Mouse (Mus musculus): ENCODE measurements at regions not wholly inside any gene's neighbourhood (a gene's known extent, or its start where the extent isn't known, plus 50 kb on each side); places are given as distances from the start of the nearest gene placed in this dataset.

- Histone ChIP-seq H3K4me2 (ENCODE audit: low read depth, low read length) (peak overlapping the region; percentile 44), H3K27me3 (ENCODE audit: control insufficient read depth, insufficient read depth, low read length) (no peaks in the 10 kb centered on the region), H3K27ac (ENCODE audit: low read length) (no peak overlapping the region), H3K36me3 (ENCODE audit: control insufficient read depth, insufficient read depth) (no peaks in the 10 kb centered on the region), H3K4me3 (ENCODE audit: low read length) (no peak overlapping the region), H3K9ac (ENCODE audit: low read length) (no peak overlapping the region), H3K4me1 (ENCODE audit: control insufficient read depth, insufficient read depth, low read length) (peaks cover 15% of the 10 kb centered on the region), H3K9me3 (replicated peaks; ENCODE audit: control insufficient read depth, low read length) (no peaks in the 10 kb centered on the region)
- ATAC-seq (replicated peaks; ENCODE audit: extremely low read depth, insufficient read depth, low FRiP score) = no peak
- 20% methylated on average over 6 of the region's 6 CpGs for WGBS
Measured at GRCm38 (mm10) chr8:8973769-8974168, 283.4 kb upstream of the Arglu1 start.

DNA sequence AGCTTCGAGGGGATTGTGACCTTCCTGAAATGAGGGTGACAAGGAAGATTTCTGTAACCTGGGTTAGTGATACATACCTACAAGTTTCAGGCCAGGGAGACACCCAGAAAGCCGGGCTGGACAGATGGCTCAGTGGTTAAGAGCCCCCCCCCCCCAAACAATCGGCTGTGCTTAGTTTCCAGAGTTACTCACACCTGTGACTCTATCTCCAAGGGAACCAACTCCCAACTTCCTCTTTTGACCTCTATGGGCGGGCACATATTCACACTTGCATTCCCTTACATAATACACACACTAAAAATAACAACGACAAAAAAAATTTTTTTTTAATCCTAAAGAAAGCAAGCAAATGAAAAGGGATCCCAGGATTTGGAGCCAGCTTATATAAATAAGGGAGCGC lies 283.0 kb upstream of the Arglu1 start:
- 41% methylated on average over 6 of the region's 6 CpGs for WGBS
- peak overlapping the region; percentile 44 for H3K4me2 ChIP-seq (ENCODE audit: low read depth, low read length)

GRCm38 (mm10) chr8:8970776-8971175 lies 280.5 kb upstream of the Arglu1 start:
- no peak overlapping the region for H3K27ac ChIP-seq (ENCODE audit: low read length)
- no peaks in the 10 kb centered on the region for H3K27me3 ChIP-seq (ENCODE audit: control insufficient read depth, insufficient read depth, low read length)
- H3K4me2 ChIP-seq (ENCODE audit: low read depth, low read length) = no peak overlapping the region
- H3K9me3 ChIP-seq (replicated peaks; ENCODE audit: control insufficient read depth, low read length) = no peaks in the 10 kb centered on the region
- WGBS = 76% methylated on average over 5 of the region's 5 CpGs
- no peak overlapping the region for H3K4me3 ChIP-seq (ENCODE audit: low read length)
- peaks cover 15% of the 10 kb centered on the region for H3K4me1 ChIP-seq (ENCODE audit: control insufficient read depth, insufficient read depth, low read length)
- ATAC-seq (replicated peaks; ENCODE audit: extremely low read depth, insufficient read depth, low FRiP score) = no peak
- no peaks in the 10 kb centered on the region for H3K36me3 ChIP-seq (ENCODE audit: control insufficient read depth, insufficient read depth)
- H3K9ac ChIP-seq (ENCODE audit: low read length) = no peak overlapping the region

More for the DNA sequence above, 283.0 kb upstream of the Arglu1 start:
- no peaks in the 10 kb centered on the region for H3K27me3 ChIP-seq (ENCODE audit: control insufficient read depth, insufficient read depth, low read length)
- peaks cover 15% of the 10 kb centered on the region for H3K4me1 ChIP-seq (ENCODE audit: control insufficient read depth, insufficient read depth, low read length)
- H3K9ac ChIP-seq (ENCODE audit: low read length) = no peak overlapping the region
- ATAC-seq (replicated peaks; ENCODE audit: extremely low read depth, insufficient read depth, low FRiP score) = no peak
- H3K36me3 ChIP-seq (ENCODE audit: control insufficient read depth, insufficient read depth) = no peaks in the 10 kb centered on the region
- no peak overlapping the region for H3K27ac ChIP-seq (ENCODE audit: low read length)
- no peak overlapping the region for H3K4me3 ChIP-seq (ENCODE audit: low read length)
- no peaks in the 10 kb centered on the region for H3K9me3 ChIP-seq (replicated peaks; ENCODE audit: control insufficient read depth, low read length)

DNA sequence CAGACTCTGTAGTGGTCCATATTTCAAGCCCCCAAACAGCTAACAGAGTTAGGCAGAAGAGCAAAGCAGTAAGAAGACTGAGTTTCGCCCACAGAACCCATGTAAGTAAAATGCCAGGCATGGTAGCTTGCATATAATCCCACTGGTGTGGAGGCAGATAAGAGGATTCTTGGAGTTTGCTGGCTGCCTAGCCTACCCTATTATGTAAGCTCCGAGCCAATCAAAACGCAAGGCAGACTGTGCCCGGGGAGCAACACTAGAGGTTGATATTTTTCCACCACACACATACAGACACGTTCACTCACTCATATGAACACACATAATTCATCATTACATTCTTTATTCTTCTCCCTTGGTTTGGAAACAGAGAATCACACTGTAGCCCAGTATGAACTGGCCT lies 280.0 kb upstream of the Arglu1 start:
- no peaks in the 10 kb centered on the region for H3K9me3 ChIP-seq (replicated peaks; ENCODE audit: control insufficient read depth, low read length)
- 75% methylated on average over 5 of the region's 5 CpGs for WGBS
- ATAC-seq (replicated peaks; ENCODE audit: extremely low read depth, insufficient read depth, low FRiP score) = no peak
- H3K4me1 ChIP-seq (ENCODE audit: control insufficient read depth, insufficient read depth, low read length) = peaks cover 15% of the 10 kb centered on the region
- H3K4me3 ChIP-seq (ENCODE audit: low read length) = no peak overlapping the region
- no peak overlapping the region for H3K4me2 ChIP-seq (ENCODE audit: low read depth, low read length)
- no peaks in the 10 kb centered on the region for H3K27me3 ChIP-seq (ENCODE audit: control insufficient read depth, insufficient read depth, low read length)
- H3K9ac ChIP-seq (ENCODE audit: low read length) = no peak overlapping the region
- no peaks in the 10 kb centered on the region for H3K36me3 ChIP-seq (ENCODE audit: control insufficient read depth, insufficient read depth)
- H3K27ac ChIP-seq (ENCODE audit: low read length) = no peak overlapping the region

- ATAC-seq (replicated peaks; ENCODE audit: extremely low read depth, insufficient read depth, low FRiP score) = no peak
- WGBS = 73% methylated on average over 21 of the region's 21 CpGs
- no peak overlapping the region for H3K4me3 ChIP-seq (ENCODE audit: low read length)
Measured at GRCm38 (mm10) chr8:8969112-8969950, 279.0 kb upstream of the Arglu1 start.

DNA sequence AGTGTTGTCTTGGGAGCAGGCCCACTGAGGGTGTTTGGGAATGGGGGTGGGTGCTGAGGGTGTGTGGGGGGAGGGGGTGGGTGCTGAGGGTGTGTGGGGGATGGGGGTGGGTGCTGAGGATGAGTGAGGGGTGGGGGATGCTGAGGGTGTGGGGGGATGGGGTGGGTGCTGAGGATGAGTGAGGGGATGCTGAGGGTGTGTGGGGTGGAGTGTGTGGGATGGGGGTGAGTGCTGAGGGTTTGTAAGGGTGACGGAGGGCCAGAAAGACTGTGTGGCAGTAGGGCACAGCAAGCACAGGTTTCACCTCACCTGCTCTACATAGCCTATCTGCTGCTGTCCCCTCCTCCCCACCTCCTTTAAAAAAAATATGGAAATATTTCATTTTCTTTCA lies 276.3 kb upstream of the Arglu1 start:
- Histone ChIP-seq H3K27me3 (ENCODE audit: control insufficient read depth, insufficient read depth, low read length) (no peaks in the 10 kb centered on the region), H3K9me3 (replicated peaks; ENCODE audit: control insufficient read depth, low read length) (no peaks in the 10 kb centered on the region), H3K9ac (ENCODE audit: low read length) (no peak overlapping the region), H3K36me3 (ENCODE audit: control insufficient read depth, insufficient read depth) (no peaks in the 10 kb centered on the region), H3K27ac (ENCODE audit: low read length) (no peak overlapping the region), H3K4me2 (ENCODE audit: low read depth, low read length) (no peak overlapping the region), H3K4me3 (ENCODE audit: low read length) (no peak overlapping the region), H3K4me1 (ENCODE audit: control insufficient read depth, insufficient read depth, low read length) (0 out of 2 replicates have a peak, but pooled peaks cover 3% of the 10 kb centered on the region)
- 93% methylated on average over 1 of the region's 1 CpGs for whole genome bisulfite sequencing
- ATAC-seq (replicated peaks; ENCODE audit: extremely low read depth, insufficient read depth, low FRiP score) = no peak

More at GRCm38 (mm10) chr8:8969112-8969950, 279.0 kb upstream of the Arglu1 start:
- H3K4me1 ChIP-seq (ENCODE audit: control insufficient read depth, insufficient read depth, low read length) = peaks cover 11% of the 10 kb centered on the region
- H3K27ac ChIP-seq (ENCODE audit: low read length) = no peak overlapping the region
- H3K4me2 ChIP-seq (ENCODE audit: low read depth, low read length) = 0 out of 2 replicates have a peak overlapping the region, but pooled peaks have one; percentile 26
- H3K9me3 ChIP-seq (replicated peaks; ENCODE audit: control insufficient read depth, low read length) = no peaks in the 10 kb centered on the region
- H3K9ac ChIP-seq (ENCODE audit: low read length) = no peak overlapping the region
- H3K27me3 ChIP-seq (ENCODE audit: control insufficient read depth, insufficient read depth, low read length) = no peaks in the 10 kb centered on the region
- H3K36me3 ChIP-seq (ENCODE audit: control insufficient read depth, insufficient read depth) = no peaks in the 10 kb centered on the region

GRCm38 (mm10) chr8:8965983-8966657 lies 275.8 kb upstream of the Arglu1 start:
- no peak overlapping the region for H3K4me2 ChIP-seq (ENCODE audit: low read depth, low read length)
- no peaks in the 10 kb centered on the region for H3K9me3 ChIP-seq (replicated peaks; ENCODE audit: control insufficient read depth, low read length)
- H3K27ac ChIP-seq (ENCODE audit: low read length) = no peak overlapping the region
- H3K4me3 ChIP-seq (ENCODE audit: low read length) = no peak overlapping the region
- 0 out of 2 replicates have a peak, but pooled peaks cover 3% of the 10 kb centered on the region for H3K4me1 ChIP-seq (ENCODE audit: control insufficient read depth, insufficient read depth, low read length)
- 35% methylated on average over 10 of the region's 10 CpGs for WGBS
- H3K27me3 ChIP-seq (ENCODE audit: control insufficient read depth, insufficient read depth, low read length) = no peaks in the 10 kb centered on the region
- H3K9ac ChIP-seq (ENCODE audit: low read length) = no peak overlapping the region
- no peaks in the 10 kb centered on the region for H3K36me3 ChIP-seq (ENCODE audit: control insufficient read depth, insufficient read depth)
- ATAC-seq (replicated peaks; ENCODE audit: extremely low read depth, insufficient read depth, low FRiP score) = no peak

- Histone ChIP-seq H3K4me2 (ENCODE audit: low read depth, low read length) (no peak overlapping the region), H3K4me3 (ENCODE audit: low read length) (no peak overlapping the region), H3K27me3 (ENCODE audit: control insufficient read depth, insufficient read depth, low read length) (no peaks in the 10 kb centered on the region), H3K9ac (ENCODE audit: low read length) (no peak overlapping the region), H3K9me3 (replicated peaks; ENCODE audit: control insufficient read depth, low read length) (no peaks in the 10 kb centered on the region), H3K36me3 (ENCODE audit: control insufficient read depth, insufficient read depth) (no peaks in the 10 kb centered on the region), H3K27ac (ENCODE audit: low read length) (no peak overlapping the region), H3K4me1 (ENCODE audit: control insufficient read depth, insufficient read depth, low read length) (no peaks in the 10 kb centered on the region)
- 71% methylated on average over 3 of the region's 3 CpGs for WGBS
- ATAC-seq (replicated peaks; ENCODE audit: extremely low read depth, insufficient read depth, low FRiP score) = no peak
Measured at GRCm38 (mm10) chr8:8960221-8960620, 269.9 kb upstream of the Arglu1 start.

GRCm38 (mm10) chr8:8959787-8960093 lies 269.4 kb upstream of the Arglu1 start:
- H3K4me3 ChIP-seq (ENCODE audit: low read length) = no peak overlapping the region
- 14% methylated on average over 1 of the region's 1 CpGs for WGBS
- ATAC-seq (replicated peaks; ENCODE audit: extremely low read depth, insufficient read depth, low FRiP score) = no peak
- no peak overlapping the region for H3K9ac ChIP-seq (ENCODE audit: low read length)
- H3K4me1 ChIP-seq (ENCODE audit: control insufficient read depth, insufficient read depth, low read length) = no peaks in the 10 kb centered on the region
- no peaks in the 10 kb centered on the region for H3K9me3 ChIP-seq (replicated peaks; ENCODE audit: control insufficient read depth, low read length)
- H3K27ac ChIP-seq (ENCODE audit: low read length) = no peak overlapping the region
- H3K27me3 ChIP-seq (ENCODE audit: control insufficient read depth, insufficient read depth, low read length) = no peaks in the 10 kb centered on the region
- H3K4me2 ChIP-seq (ENCODE audit: low read depth, low read length) = no peak overlapping the region
- H3K36me3 ChIP-seq (ENCODE audit: control insufficient read depth, insufficient read depth) = no peaks in the 10 kb centered on the region
